8 mouse cellular contexts compared by ENCODE assay signal in the genomic region with DNA sequence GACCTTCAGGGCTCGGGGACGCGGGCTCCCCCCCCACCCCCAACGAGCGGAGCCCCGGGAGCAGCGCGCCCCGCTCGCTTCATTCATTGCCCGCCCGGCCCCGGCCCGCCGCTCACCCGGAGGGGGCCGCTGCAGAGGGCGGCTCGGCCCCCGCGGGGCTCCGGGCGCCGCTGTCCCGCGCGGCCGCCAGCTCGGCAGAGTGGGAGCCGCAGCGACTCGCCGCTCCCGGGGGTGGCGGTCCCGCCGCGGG. TPM values are rescaled to one million over a fixed set of nuclear protein-coding genes. Genes with fewer than 3 reads are reported as not detected.
A peak's percentile ranks its signal among the peaks of the same experiment; 100 is the strongest.
DNase-seq lines count a peak whose midpoint lies in the region; ATAC-seq and TF ChIP-seq lines count a peak whose summit lies in the region.

No protein-coding gene starts in this region.

- H3K4me1 ChIP-seq in heart, embryonic 12.5 days (replicated peaks): peaks cover 25% of the 10 kb centered on the region
- H3K4me1 ChIP-seq in ES-Bruce4 (ENCODE audit: control insufficient read depth, insufficient read depth, low read length): no peaks in the 10 kb centered on the region
- peaks cover 40% of the 10 kb centered on the region for H3K4me1 ChIP-seq in forebrain, embryonic 15.5 days
- H3K4me1 ChIP-seq in liver, embryonic 15.5 days (replicated peaks): peaks cover 53% of the 10 kb centered on the region

- peak overlapping the region; percentile 98 for H3K9ac ChIP-seq in heart, embryonic 12.5 days
- H3K9ac ChIP-seq in ES-Bruce4 (ENCODE audit: low read depth, poor library complexity, severe bottlenecking): peak overlapping the region; percentile 100
- H3K9ac ChIP-seq in forebrain, embryonic 15.5 days (replicated peaks): peak overlapping the region; percentile 76
- H3K9ac ChIP-seq in liver, embryonic 15.5 days: peak overlapping the region; percentile 99

- intact Hi-C loops in heart, postnatal 10 days (cut with DNase I): loop anchor here (5.0 kb wide), 4 partner anchors 59 to 389 kb away; no protein-coding TSS in a partner anchor

- TF ChIP-seq EP300 in ES-Bruce4 (IDR thresholded peaks at IDR 0.05; ENCODE audit: insufficient read depth, low read depth, low read length): no peak

- TF ChIP-seq CTCF in ES-Bruce4 (IDR thresholded peaks at IDR 0.05; ENCODE audit: low read depth, low read length): no peak

- H3K4me2 ChIP-seq in heart, embryonic 12.5 days: peak overlapping the region; percentile 90
- H3K4me2 ChIP-seq in forebrain, embryonic 15.5 days (replicated peaks): peak overlapping the region; percentile 71
- H3K4me2 ChIP-seq in liver, embryonic 15.5 days: peak overlapping the region; percentile 99

- peak; percentile 68 for ATAC-seq in heart, embryonic 12.5 days (ENCODE audit: insufficient number of reproducible peaks, low FRiP score)
- peak; percentile 82 for ATAC-seq in forebrain, embryonic 15.5 days (replicated peaks)
- peak; percentile 64 for ATAC-seq in liver, embryonic 15.5 days (ENCODE audit: insufficient read depth)

- DNase-seq in heart, postnatal 10 days: no peak
- DNase-seq in left cerebral cortex, adult 9 months (ENCODE audit: low spot score in 2 of 2): no peak
- no peak for DNase-seq in ovary, postnatal 10 days (ENCODE audit: low spot score)
- DNase-seq in c-Kit-positive CD71-positive TER-119-positive erythroid progenitor cells, embryonic 14.5 days (ENCODE audit: low spot score): no peak

- no peak for TF ChIP-seq POLR2A in ES-Bruce4 (IDR thresholded peaks at IDR 0.05; ENCODE audit: insufficient read depth, low read length)

- no peaks in the 10 kb centered on the region for H3K27me3 ChIP-seq in heart, embryonic 12.5 days (replicated peaks)
- 0 out of 2 replicates have a peak, but pooled peaks cover 1% of the 10 kb centered on the region for H3K27me3 ChIP-seq in ES-Bruce4 (ENCODE audit: control insufficient read depth, insufficient read depth, low read length, poor library complexity, severe bottlenecking)
- H3K27me3 ChIP-seq in forebrain, embryonic 15.5 days: 0 out of 2 replicates have a peak, but pooled peaks cover 11% of the 10 kb centered on the region
- peaks cover 34% of the 10 kb centered on the region for H3K27me3 ChIP-seq in liver, embryonic 15.5 days

- peak overlapping the region; percentile 99 for H3K4me3 ChIP-seq in heart, embryonic 12.5 days
- H3K4me3 ChIP-seq in ES-Bruce4 (ENCODE audit: low read depth, low read length): peak overlapping the region; percentile 86
- H3K4me3 ChIP-seq in forebrain, embryonic 15.5 days: peak overlapping the region; percentile 85
- peak overlapping the region; percentile 99 for H3K4me3 ChIP-seq in liver, embryonic 15.5 days (replicated peaks)

- no peaks in the 10 kb centered on the region for H3K36me3 ChIP-seq in heart, embryonic 12.5 days
- no peaks in the 10 kb centered on the region for H3K36me3 ChIP-seq in ES-Bruce4 (ENCODE audit: control insufficient read depth, insufficient read depth, low read length, poor library complexity, severe bottlenecking)
- H3K36me3 ChIP-seq in forebrain, embryonic 15.5 days: no peaks in the 10 kb centered on the region
- no peaks in the 10 kb centered on the region for H3K36me3 ChIP-seq in liver, embryonic 15.5 days (replicated peaks)

- 0% methylated on average over 21 of the region's 38 CpGs for WGBS in heart, embryonic 12.5 days
- 0% methylated on average over 38 of the region's 38 CpGs for WGBS in forebrain, embryonic 15.5 days
- under 1% methylated on average over 38 of the region's 38 CpGs for WGBS in liver, embryonic 15.5 days (ENCODE audit: insufficient replicate concordance)

- no peaks in the 10 kb centered on the region for H3K9me3 ChIP-seq in heart, embryonic 12.5 days (replicated peaks)
- no peaks in the 10 kb centered on the region for H3K9me3 ChIP-seq in ES-Bruce4 (replicated peaks; ENCODE audit: control insufficient read depth, insufficient read depth, low read length, poor library complexity, severe bottlenecking)
- no peaks in the 10 kb centered on the region for H3K9me3 ChIP-seq in forebrain, embryonic 15.5 days
- H3K9me3 ChIP-seq in liver, embryonic 15.5 days (replicated peaks): no peaks in the 10 kb centered on the region

- H3K27ac ChIP-seq in heart, embryonic 12.5 days (ENCODE audit: poor library complexity, severe bottlenecking): peak overlapping the region; percentile 99
- no peak overlapping the region for H3K27ac ChIP-seq in ES-Bruce4 (ENCODE audit: insufficient read depth, low read length)
- H3K27ac ChIP-seq in forebrain, embryonic 15.5 days (replicated peaks): peak overlapping the region; percentile 96
- H3K27ac ChIP-seq in liver, embryonic 15.5 days (replicated peaks): peak overlapping the region; percentile 94

RNA-seq across cellular contexts. Expression of a gene that starts 0.5 kb away (rescaled TPM):
- 16.7 and 18.7 TPM in 2 replicates for polyA plus RNA-seq in heart, embryonic 12.5 days (2016; fragmentation: Nextera tagmentation; extraction: Ambion mirVana)
- 10 to 100 TPM; 33.7 to 38.5 TPM for total RNA-seq in heart, postnatal 10 days (2021)
- polyA plus RNA-seq in ES-Bruce4 (2011; ENCODE audit: insufficient read depth, insufficient read length, low read depth, missing spikeins): 32.4 and 34.5 TPM in 2 replicates
- 9.8 and 9.9 TPM in 2 replicates for polyA plus RNA-seq in forebrain, embryonic 15.5 days (2015; fragmentation: Nextera tagmentation; extraction: Ambion mirVana)
- polyA plus RNA-seq in liver, embryonic 15.5 days (2015; fragmentation: Nextera tagmentation; extraction: Ambion mirVana): 11.8 and 12.3 TPM in 2 replicates
